Mouse (Mus musculus) layer of hippocampus, adult 2 months (tissue): Measurements from ENCODE around the gene Arvcf. TPM values are rescaled to one million over a fixed set of nuclear protein-coding genes. Genes with fewer than 3 reads are reported as not detected.

Experiments
- DNase-seq, 2 experiments: peaks; one replicate each; pipeline ENCODE4 v3.0.0; 2022; ENCODE audit warnings: low spot score in 2 of 2
- H3K27ac ChIP-seq: fragments of 200-600 bp; 2 replicates; pipeline ENCODE4 v1.8.1; 2022
- H3K4me3 ChIP-seq: fragments of 200-600 bp; 2 replicates; pipeline ENCODE4 v1.8.1; 2022; ENCODE audit warnings: mild to moderate bottlenecking
- CTCF ChIP-seq: fragments of 200-600 bp; conservative IDR thresholded peaks from 2 replicates; pipeline ENCODE4 v1.8.1; 2022; ENCODE audit warnings: antibody characterized with exemption, mild to moderate bottlenecking, moderate library complexity
- total RNA-seq, 2 experiments: library from RNA; stranded (reverse); gene quantifications; 2 replicates each; pipeline ENCODE4 v1.2.3; 2021

The Arvcf gene
- total RNA-seq, 2 experiments from 2014 or later: 40.4 to 41.4 TPM

GRCm38 (mm10) chr16:18423203-18423914, 75.4 kb downstream of the Arvcf start:
- peak overlapping the region; percentile 97; the same call in 1 of the 2 replicates for H3K27ac ChIP-seq
- no peak overlapping the region for H3K4me3 ChIP-seq
- DNase-seq: no peak
- TF ChIP-seq CTCF: no peak

GRCm38 (mm10) chr16:18423915-18424265, 75.9 kb downstream of the Arvcf start:
- Histone ChIP-seq H3K4me3 (no peak overlapping the region), H3K27ac (peak overlapping the region; percentile 97)
- DNase-seq: no peak
- TF ChIP-seq CTCF: no peak

DNA sequence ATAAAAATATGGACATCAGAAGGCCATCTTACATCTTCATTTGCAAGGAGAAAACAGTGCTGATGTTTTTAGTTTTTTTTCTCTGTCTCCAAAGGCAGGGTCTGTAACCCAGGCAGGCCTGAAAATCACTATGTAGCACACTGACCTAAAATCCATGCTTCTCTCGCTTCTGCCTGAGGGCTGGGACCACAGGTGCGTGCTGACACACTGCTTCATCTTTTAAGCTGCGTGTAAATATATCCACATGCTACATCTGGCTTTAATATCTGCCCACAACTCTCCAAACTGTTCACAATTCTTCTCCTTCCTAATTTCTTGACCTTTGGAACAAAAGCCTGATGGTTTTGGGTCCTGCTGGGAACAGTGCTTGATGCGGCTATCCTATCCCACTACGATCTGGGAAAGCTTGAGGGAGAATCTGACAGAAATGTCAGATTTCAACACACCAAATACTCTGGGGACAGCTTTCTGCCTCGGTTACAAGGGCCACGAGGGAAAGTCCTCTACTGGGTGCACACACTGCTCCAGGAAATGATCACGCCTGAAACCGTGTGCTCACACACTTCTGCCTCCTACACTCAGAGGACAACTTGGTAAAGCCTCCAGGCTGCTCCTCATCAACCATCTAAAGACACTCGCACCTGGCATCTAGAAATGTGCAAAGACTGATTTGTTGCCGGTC, 76.5 kb downstream of the Arvcf start:
- Histone ChIP-seq H3K27ac (peak overlapping the region; percentile 97), H3K4me3 (peak overlapping the region; percentile 80)
- no peak for DNase-seq
- no peak for TF ChIP-seq CTCF

- Histone ChIP-seq H3K27ac (peak overlapping the region; percentile 97), H3K4me3 (peak overlapping the region; percentile 80)
- no peak for DNase-seq
- TF ChIP-seq CTCF: no peak
Measured at GRCm38 (mm10) chr16:18425475-18426214, 77.7 kb downstream of the Arvcf start.

- TF ChIP-seq CTCF: peak; percentile 72
- H3K4me3 ChIP-seq: peak within 1 kb of the TSS; percentile 80
- DNase-seq: peak; percentile 63 to 66
- H3K27ac ChIP-seq: peak within 1 kb of the TSS; percentile 97
Measured at GRCm38 (mm10) chr16:18426215-18426791, 78.3 kb downstream of the Arvcf start, which contains the start of gene Txnrd2. Gene Txnrd2 (plus strand): TSS chr16:18426384.

DNA sequence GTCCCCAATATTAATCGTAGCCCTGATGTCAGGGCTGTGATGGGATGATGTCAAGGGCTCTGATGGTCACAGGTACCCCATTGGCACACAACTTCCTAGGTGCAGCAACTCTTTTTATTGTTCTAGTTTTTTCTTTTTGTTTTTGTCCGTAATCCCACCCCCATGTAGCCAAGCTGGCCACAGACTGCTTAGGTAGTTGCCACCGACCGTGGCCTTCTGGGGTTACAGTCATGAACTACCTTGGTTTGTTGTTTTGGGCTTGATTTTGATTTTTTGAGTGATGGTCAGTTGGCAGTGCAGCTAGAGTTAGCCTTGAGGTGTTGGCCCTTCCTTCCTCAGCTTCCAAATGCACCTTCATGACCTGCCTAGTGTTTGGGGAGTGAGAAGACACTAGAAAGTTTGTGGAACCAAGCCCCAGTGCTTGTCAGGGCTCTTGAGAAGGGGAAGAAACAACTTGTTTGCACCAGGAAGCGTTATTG, 78.9 kb downstream of the Arvcf start, which contains the start of gene Comt:
TSS of gene Comt (minus strand) at position 51 of the 479 bp plus-strand sequence.
- DNase-seq: no peak
- Histone ChIP-seq H3K27ac (peak within 1 kb of the TSS; percentile 97), H3K4me3 (peak within 1 kb of the TSS; percentile 80)
- 0 out of 2 replicates have a peak, but pooled peaks have one; percentile 1 for TF ChIP-seq CTCF

GRCm38 (mm10) chr16:18428011-18428515, 80.1 kb downstream of the Arvcf start:
- DNase-seq: no peak
- H3K27ac ChIP-seq: no peak overlapping the region
- no peak overlapping the region for H3K4me3 ChIP-seq
- TF ChIP-seq CTCF: no peak

GRCm38 (mm10) chr16:18428516-18429042, 80.6 kb downstream of the Arvcf start:
- no peak for DNase-seq

DNA sequence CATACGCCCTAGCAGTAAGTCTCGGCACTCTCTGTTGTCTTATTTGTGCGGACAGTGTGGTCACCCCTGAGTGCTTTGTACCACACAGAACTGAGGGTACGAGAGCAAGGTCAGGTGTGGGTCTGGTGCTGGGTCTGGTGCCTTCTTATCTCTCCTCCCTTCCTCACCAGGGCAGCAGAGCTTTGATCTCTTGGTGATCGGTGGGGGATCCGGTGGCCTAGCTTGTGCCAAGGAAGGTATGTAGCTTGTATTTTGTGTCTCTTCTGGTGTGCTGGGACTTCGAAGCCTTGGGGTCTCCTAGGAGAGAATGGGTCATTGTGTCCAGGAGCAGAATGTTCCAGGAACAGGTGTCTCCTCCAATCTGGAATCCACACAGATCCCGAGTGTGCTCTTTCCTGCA, 81.7 kb downstream of the Arvcf start:
- no peak for TF ChIP-seq CTCF
- no peak overlapping the region for H3K27ac ChIP-seq
- H3K4me3 ChIP-seq: no peak overlapping the region
- DNase-seq: no peak

More at GRCm38 (mm10) chr16:18428516-18429042, 80.6 kb downstream of the Arvcf start:
- H3K27ac ChIP-seq: no peak overlapping the region
- no peak for TF ChIP-seq CTCF
- H3K4me3 ChIP-seq: no peak overlapping the region

DNA sequence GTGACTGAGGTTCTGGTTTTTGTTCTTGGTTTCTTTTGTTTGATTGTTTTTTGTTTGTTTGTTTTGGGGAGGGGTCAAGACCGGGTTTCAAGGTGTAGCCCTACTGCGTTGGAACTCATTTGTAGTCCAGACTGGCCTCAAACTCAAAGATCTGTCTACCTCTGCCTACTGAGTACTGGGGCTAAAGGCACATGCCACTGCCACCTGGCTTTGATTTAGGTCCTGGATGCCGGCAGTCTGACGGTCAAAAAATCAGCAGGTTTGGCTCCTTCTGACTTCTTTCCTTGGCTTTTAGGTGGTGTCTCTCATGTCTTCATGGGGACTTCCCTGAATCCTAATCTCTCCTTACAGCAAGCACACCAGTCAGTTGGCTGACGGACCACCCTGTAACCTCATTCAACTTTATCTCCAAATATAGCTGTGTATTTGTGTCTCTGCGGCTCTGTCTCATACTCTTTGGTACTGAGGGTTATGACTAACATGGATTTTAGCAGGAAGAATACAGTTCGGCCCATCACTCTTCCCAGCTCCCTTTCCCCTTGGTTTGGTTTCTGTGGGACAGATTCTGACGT, 82.7 kb downstream of the Arvcf start:
- Histone ChIP-seq H3K27ac (no peak overlapping the region), H3K4me3 (no peak overlapping the region)
- no peak for DNase-seq
- no peak for TF ChIP-seq CTCF

DNA sequence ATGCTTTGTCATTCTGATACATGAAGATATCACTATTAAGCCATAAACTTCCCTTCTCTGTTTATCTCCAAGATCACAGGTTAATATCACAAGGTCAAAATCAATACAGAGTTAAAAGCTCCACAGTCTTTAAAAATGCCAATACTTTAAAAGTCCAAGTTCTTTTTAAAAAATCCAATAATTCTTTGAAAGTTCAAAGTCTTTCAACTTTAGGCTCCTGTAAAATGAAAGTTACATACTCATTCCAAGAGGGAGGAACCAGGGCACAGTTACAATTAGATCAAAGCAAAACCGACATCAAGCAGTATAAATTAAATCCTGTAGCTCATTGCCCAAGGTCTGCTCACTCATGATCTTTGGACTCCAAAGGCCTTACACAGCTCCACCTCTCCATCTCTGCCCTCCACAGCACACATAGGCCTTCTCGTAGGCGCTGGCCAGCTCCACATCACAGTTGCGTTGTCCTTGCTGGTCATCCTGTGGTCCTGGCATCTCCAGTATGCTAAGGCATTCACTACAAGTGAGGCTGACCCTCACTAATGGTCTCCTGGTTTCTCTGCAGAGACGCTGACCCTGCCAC, 85.4 kb downstream of the Arvcf start:
- no peak overlapping the region for H3K4me3 ChIP-seq
- no peak for DNase-seq

More for the DNA sequence above, 85.4 kb downstream of the Arvcf start:
- H3K27ac ChIP-seq: no peak overlapping the region
- no peak for TF ChIP-seq CTCF
